Mouse (Mus musculus) cerebellum, adult 2 months (tissue): ENCODE measurements around the gene Gm11020.

Source experiments
- CTCF ChIP-seq: fragments of 200-500 bp; IDR thresholded peaks from 2 replicates; pipeline ENCODE4 v1.5.1; 2011; ENCODE audit warnings: low read depth, mild to moderate bottlenecking, control low read depth, low read length, moderate library complexity, borderline replicate concordance; ENCODE audit not compliant: insufficient read depth
- POLR2A ChIP-seq: fragments of 200-500 bp; IDR thresholded peaks from 2 replicates; pipeline ENCODE4 v1.6.1; 2011; ENCODE audit warnings: low read length, control low read depth, borderline replicate concordance; ENCODE audit not compliant: insufficient read depth

GRCm38 (mm10) chr8:104342426-104342825, 21.1 kb downstream of the Gm11020 start:
- TF ChIP-seq POLR2A = no peak
- no peak for TF ChIP-seq CTCF
